Mouse (Mus musculus) cerebellum, adult 2 months (tissue): Measurements from ENCODE around the gene Hapln1.

Experiments
- CTCF ChIP-seq: fragments of 200-500 bp; IDR thresholded peaks from 2 replicates; pipeline ENCODE4 v1.5.1; 2011; ENCODE audit warnings: low read depth, mild to moderate bottlenecking, control low read depth, low read length, moderate library complexity, borderline replicate concordance; ENCODE audit not compliant: insufficient read depth
- POLR2A ChIP-seq: fragments of 200-500 bp; IDR thresholded peaks from 2 replicates; pipeline ENCODE4 v1.6.1; 2011; ENCODE audit warnings: low read length, control low read depth, borderline replicate concordance; ENCODE audit not compliant: insufficient read depth

DNA sequence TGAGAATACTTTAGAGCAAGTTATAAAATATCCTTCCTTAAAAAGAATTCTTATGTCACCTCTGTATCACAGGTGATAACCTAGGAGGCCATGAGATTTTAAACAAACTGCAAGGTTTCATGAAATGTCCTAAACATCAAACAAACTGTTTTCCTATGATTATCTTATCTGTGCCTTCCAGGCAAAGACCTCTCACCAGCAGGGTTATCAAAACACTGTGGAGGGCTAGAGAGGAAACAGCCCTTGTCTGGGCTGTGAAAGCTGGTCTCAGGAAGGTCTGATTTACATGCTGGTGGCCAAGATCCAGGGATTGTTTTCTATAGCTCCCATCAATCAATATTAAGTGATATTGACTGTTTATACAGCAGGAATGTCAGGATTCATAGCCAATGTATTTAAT, 46.4 kb upstream of the Hapln1 start:
- TF ChIP-seq CTCF (no peak), POLR2A (no peak)
